Comparison of ENCODE assay signal across 8 mouse cellular contexts in genomic region chr1:165120349-165120898, GRCm38 (mm10). TPM values are rescaled to one million over a fixed set of nuclear protein-coding genes. Genes with fewer than 3 reads are reported as not detected.
DNase-seq lines count a peak whose midpoint lies in the region; ATAC-seq and TF ChIP-seq lines count a peak whose summit lies in the region.

No protein-coding gene starts in this region.

- H3K4me1 ChIP-seq in cortical plate, adult 2 months (ENCODE audit: control insufficient read depth, insufficient read depth, low read length), result peaks cover 6% of the 10 kb centered on the region; the same call in 1 of the 2 replicates
- H3K4me1 ChIP-seq in hindbrain, postnatal 0 days (ENCODE audit: insufficient read depth, low read length), result no peaks in the 10 kb centered on the region

- no peak overlapping the region for H3K27ac ChIP-seq in cortical plate, adult 2 months (ENCODE audit: insufficient read depth, low read length)
- H3K27ac ChIP-seq in hindbrain, postnatal 0 days, result no peak overlapping the region

- peak; percentile 79 for TF ChIP-seq CTCF in cortical plate, adult 2 months (IDR thresholded peaks at IDR 0.05; ENCODE audit: extremely low read depth, insufficient read depth, low read length)
- peak; percentile 88 for TF ChIP-seq CTCF in hindbrain, postnatal 0 days (IDR thresholded peaks at IDR 0.05; ENCODE audit: low read depth)

- no peak overlapping the region for H3K4me2 ChIP-seq in hindbrain, postnatal 0 days (ENCODE audit: low read depth, low read length)

- peak; percentile 85 for ATAC-seq in hindbrain, postnatal 0 days
- peak; percentile 99 for ATAC-seq in megakaryocyte progenitor cell, adult 5-6 weeks (replicated peaks; ENCODE audit: poor library complexity)

- no peaks in the 10 kb centered on the region for H3K9me3 ChIP-seq in hindbrain, postnatal 0 days (ENCODE audit: low read length)

- H3K36me3 ChIP-seq in hindbrain, postnatal 0 days (ENCODE audit: insufficient read depth, low read length), result no peaks in the 10 kb centered on the region

- H3K27me3 ChIP-seq in hindbrain, postnatal 0 days (ENCODE audit: insufficient read depth, low read length), result no peaks in the 10 kb centered on the region

- H3K4me3 ChIP-seq in cortical plate, adult 2 months (ENCODE audit: insufficient read depth, low read length), result no peak overlapping the region
- no peak overlapping the region for H3K4me3 ChIP-seq in hindbrain, postnatal 0 days (ENCODE audit: low read length)

- peak; percentile 82 for DNase-seq in adipocyte (ENCODE audit: low spot score)
- peak; percentile 58 to 73 for DNase-seq in gastrocnemius, adult 8-10 months (ENCODE audit: low spot score in 2 of 2)
- peak; percentile 95 for DNase-seq in hindbrain, postnatal 0 days (ENCODE audit: low spot score)
- DNase-seq in left cerebral cortex, adult 8-10 months (ENCODE audit: low spot score in 2 of 2), result peak; percentile 59 to 74
- DNase-seq in right cerebral cortex, adult 2 months (ENCODE audit: low spot score in 2 of 2), result peak; percentile 88 to 95
- peak; percentile 65 for DNase-seq in urinary bladder, postnatal 10 days (ENCODE audit: low spot score)

- whole genome bisulfite sequencing in hindbrain, postnatal 0 days, result 18% methylated on average over 21 of the region's 21 CpGs

- no peak for TF ChIP-seq POLR2A in cortical plate, adult 2 months (IDR thresholded peaks at IDR 0.05; ENCODE audit: extremely low read depth, insufficient read depth, low read length)

- no peak overlapping the region for H3K9ac ChIP-seq in hindbrain, postnatal 0 days (replicated peaks; ENCODE audit: low read length)

RNA-seq across cellular contexts. Expression of gene Tbx19, which starts 40.1 kb away (rescaled TPM):
- polyA plus RNA-seq in cortical plate, adult 2 months (2012; rRNA removed), result 0.13 TPM in 1 of 2 replicates, not detected in the other
- total RNA-seq in gastrocnemius, adult 8-10 months (2022), result not detected
- not detected in 2 replicates for total RNA-seq in hindbrain, postnatal 0 days (2014; rRNA removed)
- not detected in 2 replicates for polyA plus RNA-seq in hindbrain, postnatal 0 days (2015; fragmentation: Nextera tagmentation; extraction: Ambion mirVana)
- not detected for total RNA-seq in left cerebral cortex, adult 8-10 months (2022)
- not detected in 2 replicates for total RNA-seq in megakaryocyte progenitor cell, adult 5-6 weeks (2015)
- total RNA-seq in megakaryocyte progenitor cell, adult 5-6 weeks (2017), result 0.12 TPM in 1 of 2 replicates, not detected in the other
